Mouse (Mus musculus): ENCODE results near the gene Stat6.

- TF ChIP-seq CTCF (conservative IDR thresholded peaks at IDR 0.05; ENCODE audit: insufficient read depth, insufficient read length, low read depth, low read length) (no peak), POLR2A (IDR thresholded peaks at IDR 0.05; ENCODE audit: low read depth, low read length) (no peak)
Observed at GRCm38 (mm10) chr10:127618173-127618572, 24.6 kb upstream of the Stat6 start.

All from kidney, adult 2 months (tissue).